Mouse (Mus musculus) lung, postnatal 0 days (tissue): ENCODE measurements around the gene Slc25a47.

Experiments
- CTCF ChIP-seq: IDR thresholded peaks from 2 replicates; pipeline ENCODE4 v1.5.1; 2016; ENCODE audit warnings: antibody characterized with exemption, mild to moderate bottlenecking
- EP300 ChIP-seq: IDR thresholded peaks from 2 replicates; pipeline ENCODE4 v1.6.1; 2016; ENCODE audit warnings: antibody characterized with exemption, mild to moderate bottlenecking, control low read depth

DNA sequence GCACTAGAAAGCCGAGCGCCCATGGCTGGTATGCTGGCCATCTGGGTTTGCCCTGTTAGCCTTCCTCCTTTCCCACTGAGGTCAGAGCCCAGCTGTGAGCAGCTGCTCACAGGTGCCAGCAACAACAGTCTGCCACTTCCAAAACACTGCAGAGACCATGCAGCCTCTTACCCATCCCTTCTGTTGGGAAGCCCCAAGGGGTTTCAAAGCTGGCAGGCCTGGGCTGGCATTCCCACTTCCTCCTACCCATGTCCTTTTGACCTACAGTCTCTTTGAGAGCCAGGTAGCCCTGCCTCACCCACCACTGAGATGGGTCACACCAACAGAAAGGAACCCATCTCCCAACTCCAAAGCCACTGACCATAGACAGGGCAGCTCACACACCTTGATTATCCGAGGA, 2.4 kb upstream of the Slc25a47 start:
- TF ChIP-seq CTCF: no peak
- no peak for TF ChIP-seq EP300
